Comparison of ENCODE assay signal across 27 mouse cellular contexts in the genomic region with DNA sequence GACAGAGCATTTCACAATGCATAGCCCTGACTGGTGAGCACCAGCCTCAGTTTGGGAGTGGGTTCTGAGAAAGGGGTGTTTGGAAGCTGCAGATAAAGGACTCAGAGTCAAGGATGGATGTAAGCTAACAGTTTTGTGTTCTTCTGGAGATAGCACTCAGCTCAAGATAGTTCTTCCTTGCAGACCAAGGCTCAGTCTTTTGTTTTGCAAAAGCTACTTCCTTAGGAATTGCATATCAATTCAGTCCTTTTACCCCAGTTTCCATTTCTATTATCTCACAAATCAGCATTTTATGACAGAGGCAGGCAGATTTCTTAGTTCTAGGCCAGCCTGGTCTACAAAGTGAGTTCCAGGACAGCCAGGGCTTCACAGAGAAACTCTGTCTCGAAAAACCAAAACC.
"Had no signal": no experiment of that assay in that cellular context is flagged by ENCODE, and none has a peak within 500 bp of the region (broad histone marks: within the 10 kb centered on the region; RNA-seq: fewer than 3 reads in every experiment).

No protein-coding gene starts in this region.

- H3K4me3 ChIP-seq: gastrocnemius, adult 2 months; heart, embryonic 10.5 days; heart, embryonic 12.5 days; hindbrain, embryonic 10.5 days; hindbrain, embryonic 12.5 days; kidney, embryonic 15.5 days; limb, embryonic 13.5 days; limb, embryonic 15.5 days; liver, embryonic 12.5 days had no signal

- H3K4me1 ChIP-seq: heart, embryonic 10.5 days; heart, embryonic 12.5 days; hindbrain, embryonic 10.5 days; hindbrain, embryonic 12.5 days; kidney, embryonic 15.5 days; limb, embryonic 13.5 days; limb, embryonic 15.5 days; liver, embryonic 12.5 days had no signal

- H3K36me3 ChIP-seq: heart, embryonic 10.5 days; heart, embryonic 12.5 days; hindbrain, embryonic 10.5 days; hindbrain, embryonic 12.5 days; kidney, embryonic 15.5 days; limb, embryonic 13.5 days; limb, embryonic 15.5 days; liver, embryonic 12.5 days had no signal

- H3K9ac ChIP-seq: heart, embryonic 12.5 days; hindbrain, embryonic 12.5 days; hindbrain, embryonic 14.5 days; kidney, embryonic 15.5 days; limb, embryonic 13.5 days; limb, embryonic 15.5 days; liver, embryonic 12.5 days; liver, embryonic 14.5 days had no signal

- H3K27ac ChIP-seq: gastrocnemius, adult 2 months; heart, embryonic 10.5 days; hindbrain, embryonic 10.5 days; hindbrain, embryonic 12.5 days; hindbrain, embryonic 14.5 days; kidney, embryonic 15.5 days; kidney, postnatal 0 days; limb, embryonic 13.5 days; limb, embryonic 15.5 days; liver, embryonic 12.5 days; liver, embryonic 14.5 days had no signal

- ATAC-seq: hindbrain, embryonic 16.5 days; intestine, embryonic 16.5 days; liver, embryonic 12.5 days had no signal

- H3K27me3 ChIP-seq: heart, embryonic 12.5 days; hindbrain, embryonic 12.5 days; kidney, embryonic 15.5 days; limb, embryonic 13.5 days; limb, embryonic 15.5 days; liver, embryonic 12.5 days had no signal

- DNase-seq: gastrocnemius, adult 2 months; gastrocnemius, postnatal 10 days; gastrocnemius, postnatal 25 days; heart, adult 18-20 months; heart, postnatal 10 days; heart, postnatal 4 days; kidney, adult 11 months; kidney, adult 2 months; kidney, adult 9 months; kidney, postnatal 14 days; kidney, postnatal 36 days; layer of hippocampus, adult 9-11 months; layer of hippocampus, postnatal 36 days; left cerebral cortex, postnatal 4 days had no signal

- H3K9me3 ChIP-seq: heart, embryonic 10.5 days; heart, embryonic 12.5 days; hindbrain, embryonic 10.5 days; hindbrain, embryonic 12.5 days; kidney, embryonic 15.5 days; limb, embryonic 13.5 days; limb, embryonic 15.5 days; liver, embryonic 12.5 days had no signal

- H3K4me2 ChIP-seq: heart, embryonic 12.5 days; hindbrain, embryonic 12.5 days; hindbrain, embryonic 14.5 days; kidney, embryonic 15.5 days; limb, embryonic 13.5 days; limb, embryonic 15.5 days; liver, embryonic 12.5 days had no signal
